Mouse (Mus musculus) layer of hippocampus, postnatal 36 days (tissue): Measurements from ENCODE around the gene Fn3k. TPM values are rescaled to one million over a fixed set of nuclear protein-coding genes. Genes with fewer than 3 reads are reported as not detected.

Experiments
- DNase-seq, 2 experiments: peaks; one replicate each; pipeline ENCODE4 v3.0.0; 2022
- microRNA-seq, 2 experiments: library from miRNA; unstranded; fragments of <30 nt; microRNA quantifications; one replicate each; pipeline ENCODE4 v1.2.0; 2021
- total RNA-seq, 2 experiments: library from RNA; stranded (reverse); gene quantifications; 2 replicates each; pipeline ENCODE4 v1.2.3; 2021

The Fn3k gene
- total RNA-seq, 2 experiments from 2014 or later = 42.4 to 43.0 TPM

GRCm38 (mm10) chr11:121451753-121452635, 17.3 kb downstream of the Fn3k start, which contains the start of gene Tbcd:
Gene Tbcd, plus strand, starts transcription at chr11:121451949.
- DNase-seq = peak; percentile 97 to 98

GRCm38 (mm10) chr11:121457874-121458273, 23.2 kb downstream of the Fn3k start:
- no peak for DNase-seq

GRCm38 (mm10) chr11:121467408-121467807, 32.7 kb downstream of the Fn3k start:
- no peak for DNase-seq

GRCm38 (mm10) chr11:121474831-121475230, 40.1 kb downstream of the Fn3k start:
- DNase-seq = no peak

GRCm38 (mm10) chr11:121475699-121476415, 41.1 kb downstream of the Fn3k start:
- DNase-seq = peak; percentile 54 to 65

GRCm38 (mm10) chr11:121479476-121480203, 44.9 kb downstream of the Fn3k start:
- DNase-seq = no peak

- DNase-seq = no peak
Measured at GRCm38 (mm10) chr11:121481129-121481528, 46.4 kb downstream of the Fn3k start.

- no peak for DNase-seq
Measured at GRCm38 (mm10) chr11:121485882-121486281, 51.2 kb downstream of the Fn3k start.

GRCm38 (mm10) chr11:121490651-121491050, 55.9 kb downstream of the Fn3k start:
- DNase-seq = no peak

Small RNA genes lying within 50 kb of the gene (microRNA-seq; reads per million reads assigned to microRNA genes)
- gene Mir7236 = 0.90 to 1.5 reads per million in 2 experiments

Other genes with a start within 250 kb of the Fn3k start
- gene Hexdc, start 230.5 kb upstream of the Fn3k start, total RNA-seq = 10 to 100 TPM; 16.7 to 20.2 TPM
- gene Ogfod3, start 230.2 kb upstream of the Fn3k start, total RNA-seq = 1 to 10 TPM; 6.0 to 7.0 TPM
- gene Cybc1, start 205.6 kb upstream of the Fn3k start, total RNA-seq = 10 to 100 TPM; 22.1 to 22.5 TPM
- 10 to 100 TPM; 48.9 to 56.7 TPM for gene Narf, start 197.7 kb upstream of the Fn3k start, total RNA-seq
- gene Foxk2, start 174.9 kb upstream of the Fn3k start, total RNA-seq = 10 to 100 TPM; 75.7 to 84.8 TPM
- gene Wdr45b, start 80.5 kb upstream of the Fn3k start, total RNA-seq = 10 to 100 TPM; 70.2 to 78.1 TPM
- gene Rab40b, start 46.7 kb upstream of the Fn3k start, total RNA-seq = 10 to 100 TPM; 66.3 to 67.0 TPM
- gene Fn3krp, start 13.5 kb upstream of the Fn3k start, total RNA-seq = 10 to 100 TPM; 49.1 to 50.4 TPM
- gene Tbcd, start 17.0 kb downstream of the Fn3k start, total RNA-seq = 10 to 100 TPM; 40.3 to 41.3 TPM
- gene Zfp750, start 84.4 kb downstream of the Fn3k start, total RNA-seq = under 1 TPM; 0.27 to 0.30 TPM
- 1 to 10 TPM; 6.2 to 8.7 TPM for gene B3gntl1, start 238.2 kb downstream of the Fn3k start, total RNA-seq